ENCODE assay signal across 10 mouse cellular contexts in genomic region chr5:130859736-130860135, GRCm38 (mm10).
DNase-seq lines count a peak whose midpoint lies in the region; ATAC-seq and TF ChIP-seq lines count a peak whose summit lies in the region.
"Had no signal": no experiment of that assay in that cellular context is flagged by ENCODE, and none has a peak within 500 bp of the region (broad histone marks: within the 10 kb centered on the region; RNA-seq: fewer than 3 reads in every experiment).

No protein-coding gene starts in this region.

- CTCF ChIA-PET in Patski (lab: Charles Lee): interaction anchor here (1.3 kb wide), 1 partner anchor 455 kb away, joined by 3 read pairs; no protein-coding TSS in a partner anchor

- intact Hi-C loops in heart, postnatal 36 days (cut with DNase I): loop anchor here (2.0 to 10.0 kb wide), 2 partner anchors 445 to 569 kb away; partner anchors contain the start of gene Galnt17

- H3K4me2 ChIP-seq in liver, postnatal 0 days (ENCODE audit: low read depth, low read length): no peak overlapping the region
- H3K4me2 ChIP-seq in liver, embryonic 11.5 days: no peak overlapping the region
- H3K4me2 ChIP-seq: limb, embryonic 12.5 days had no signal

- in situ Hi-C loops in Patski (cut with MboI; ENCODE audit: low pct_unique_long_range_greater_than_20kb): loop anchor here (5.0 kb wide), 2 partner anchors 568 to 587 kb away; no protein-coding TSS in a partner anchor

- DNase-seq in heart, postnatal 4 days: peak; percentile 18
- no peak for DNase-seq in heart, postnatal 36 days
- peak; percentile 24 for DNase-seq in liver, postnatal 0 days
- no peak for DNase-seq in liver, embryonic 11.5 days (ENCODE audit: low spot score)
- no peak for DNase-seq in Patski (ENCODE audit: low read depth, low spot score)
- DNase-seq in limb, embryonic 10.5 days (ENCODE audit: low spot score): peak; percentile 45
- no peak for DNase-seq in adrenal gland, postnatal 4 days (ENCODE audit: low spot score in 2 of 2)

- no peak for ATAC-seq in liver, postnatal 0 days
- no peak for ATAC-seq in liver, embryonic 11.5 days (replicated peaks; ENCODE audit: low FRiP score)
- ATAC-seq in Patski: no peak
- ATAC-seq: activated CD4-positive, CD25-positive, alpha-beta regulatory T cell, adult 4 months had no signal

- peak overlapping the region; percentile 75 for H3K27ac ChIP-seq in liver, postnatal 0 days (ENCODE audit: low read depth)
- H3K27ac ChIP-seq in liver, embryonic 11.5 days (ENCODE audit: low read depth, low read length): no peak overlapping the region
- no peak overlapping the region for H3K27ac ChIP-seq in limb, embryonic 10.5 days
- H3K27ac ChIP-seq: limb, embryonic 12.5 days; macrophage had no signal

- POLR2A ChIA-PET in Patski (lab: Charles Lee): no interaction called here

- no peaks in the 10 kb centered on the region for H3K4me1 ChIP-seq in liver, postnatal 0 days (ENCODE audit: insufficient read depth)
- no peaks in the 10 kb centered on the region for H3K4me1 ChIP-seq in liver, embryonic 11.5 days (replicated peaks; ENCODE audit: control insufficient read depth, insufficient read depth, low read length)
- H3K4me1 ChIP-seq in limb, embryonic 10.5 days: no peaks in the 10 kb centered on the region
- H3K4me1 ChIP-seq: limb, embryonic 12.5 days had no signal

- TF ChIP-seq CTCF in liver, postnatal 0 days (IDR thresholded peaks at IDR 0.05; ENCODE audit: low read depth): peak; percentile 51
- peak; percentile 29 for TF ChIP-seq CTCF in Patski (IDR thresholded peaks at IDR 0.05)

- H3K9ac ChIP-seq in liver, postnatal 0 days (replicated peaks): no peak overlapping the region
- no peak overlapping the region for H3K9ac ChIP-seq in liver, embryonic 11.5 days (ENCODE audit: low read depth, low read length)
- H3K9ac ChIP-seq: limb, embryonic 12.5 days had no signal

- no peaks in the 10 kb centered on the region for H3K36me3 ChIP-seq in liver, postnatal 0 days (replicated peaks; ENCODE audit: insufficient read depth, low read length)
- H3K36me3 ChIP-seq in liver, embryonic 11.5 days (ENCODE audit: control insufficient read depth, insufficient read depth, low read length): no peaks in the 10 kb centered on the region
- H3K36me3 ChIP-seq in limb, embryonic 10.5 days: no peaks in the 10 kb centered on the region
- H3K36me3 ChIP-seq: limb, embryonic 12.5 days had no signal

- 39% methylated on average over 6 of the region's 6 CpGs for WGBS in liver, postnatal 0 days (ENCODE audit: insufficient replicate concordance)
- 38% methylated on average over 5 of the region's 6 CpGs for WGBS in liver, embryonic 11.5 days
- WGBS in limb, embryonic 10.5 days: 39% methylated on average over 6 of the region's 6 CpGs

- no peak for TF ChIP-seq EP300 in liver, postnatal 0 days (IDR thresholded peaks at IDR 0.05; ENCODE audit: low read depth)

- no peak overlapping the region for H3K4me3 ChIP-seq in liver, postnatal 0 days (ENCODE audit: low read depth, low read length)
- H3K4me3 ChIP-seq in liver, embryonic 11.5 days (ENCODE audit: low read depth, low read length): no peak overlapping the region
- H3K4me3 ChIP-seq in limb, embryonic 10.5 days: no peak overlapping the region
- H3K4me3 ChIP-seq: limb, embryonic 12.5 days had no signal

- no peaks in the 10 kb centered on the region for H3K9me3 ChIP-seq in liver, postnatal 0 days (ENCODE audit: low read length)
- no peaks in the 10 kb centered on the region for H3K9me3 ChIP-seq in liver, embryonic 11.5 days (ENCODE audit: control insufficient read depth, low read length)
- no peaks in the 10 kb centered on the region for H3K9me3 ChIP-seq in limb, embryonic 10.5 days (replicated peaks)
- H3K9me3 ChIP-seq: limb, embryonic 12.5 days had no signal

- no peaks in the 10 kb centered on the region for H3K27me3 ChIP-seq in liver, postnatal 0 days (ENCODE audit: insufficient read depth, low read length)
- H3K27me3 ChIP-seq in liver, embryonic 11.5 days (replicated peaks; ENCODE audit: control insufficient read depth, insufficient read depth, low read length): no peaks in the 10 kb centered on the region
- H3K27me3 ChIP-seq in Patski: peaks cover under 1% of the 10 kb centered on the region
- H3K27me3 ChIP-seq in limb, embryonic 10.5 days (ENCODE audit: low read depth, poor library complexity, severe bottlenecking): no peaks in the 10 kb centered on the region
- H3K27me3 ChIP-seq: limb, embryonic 12.5 days had no signal

Comparison
In these comparisons a context has a peak if more than half of its experiments do, and no peak if none do; other contexts are left out.
1. DNase-seq: peak in heart, postnatal 4 days (single experiment), liver, postnatal 0 days (single experiment) and limb, embryonic 10.5 days (single experiment); none in heart, postnatal 36 days (0 of 2), liver, embryonic 11.5 days (single experiment), Patski (single experiment) and adrenal gland, postnatal 4 days (0 of 2).